Mouse (Mus musculus) adrenal gland, postnatal 14 days (tissue): ENCODE results near the gene Cdk6. TPM values are rescaled to one million over a fixed set of nuclear protein-coding genes. Genes with fewer than 3 reads are reported as not detected.
"Not testable (repeated sequence)": the region's sequence is repeated elsewhere in the genome, so short reads cannot be mapped to it uniquely, and the experiment has no call there.

ENCODE experiments used
- DNase-seq: peaks from one replicate; pipeline ENCODE4 v3.0.0; 2021; ENCODE audit warnings: mixed read lengths
- total RNA-seq: library from RNA; stranded (reverse); gene quantifications from 2 replicates; pipeline ENCODE4 v1.2.3, GENCODE M21; 2021

Cdk6 gene
- total RNA-seq, 1 experiment from 2014 or later = 23.4 TPM

- DNase-seq = not testable (repeated sequence)
Observed at GRCm38 (mm10) chr5:3434105-3434504, 92.8 kb downstream of the Cdk6 start.

GRCm38 (mm10) chr5:3438453-3439003, 97.2 kb downstream of the Cdk6 start:
- not testable (repeated sequence) for DNase-seq

- DNase-seq = not testable (repeated sequence)
Observed at GRCm38 (mm10) chr5:3439386-3439785, 98.1 kb downstream of the Cdk6 start.

- DNase-seq = not testable (repeated sequence)
Observed at GRCm38 (mm10) chr5:3442524-3442923, 101.2 kb downstream of the Cdk6 start.

- DNase-seq = not testable (repeated sequence)
Observed at GRCm38 (mm10) chr5:3451233-3451632, 109.9 kb downstream of the Cdk6 start.

- peak; percentile 46 for DNase-seq
Observed at GRCm38 (mm10) chr5:3453946-3454345, 112.7 kb downstream of the Cdk6 start.

- DNase-seq = no peak
Observed at GRCm38 (mm10) chr5:3460907-3461306, 119.6 kb downstream of the Cdk6 start.

- DNase-seq = no peak
Observed at GRCm38 (mm10) chr5:3461401-3461800, 120.1 kb downstream of the Cdk6 start.

- no peak for DNase-seq
Observed at GRCm38 (mm10) chr5:3462897-3463757, 121.8 kb downstream of the Cdk6 start.

GRCm38 (mm10) chr5:3463758-3464157, 122.5 kb downstream of the Cdk6 start:
- DNase-seq = no peak

GRCm38 (mm10) chr5:3466069-3466877, 125.0 kb downstream of the Cdk6 start:
- peak; percentile 27 for DNase-seq

GRCm38 (mm10) chr5:3470866-3471265, 129.6 kb downstream of the Cdk6 start:
- DNase-seq = no peak

GRCm38 (mm10) chr5:3472311-3473156, 131.2 kb downstream of the Cdk6 start:
- peak; percentile 21 for DNase-seq

GRCm38 (mm10) chr5:3477711-3478110, 136.4 kb downstream of the Cdk6 start:
- no peak for DNase-seq

- no peak for DNase-seq
Observed at GRCm38 (mm10) chr5:3478216-3478615, 136.9 kb downstream of the Cdk6 start.

GRCm38 (mm10) chr5:3479016-3479795, 137.9 kb downstream of the Cdk6 start:
- DNase-seq = no peak

- no peak for DNase-seq
Observed at GRCm38 (mm10) chr5:3480637-3481395, 139.5 kb downstream of the Cdk6 start.

GRCm38 (mm10) chr5:3482474-3482873, 141.2 kb downstream of the Cdk6 start:
- DNase-seq = no peak

GRCm38 (mm10) chr5:3483054-3483722, 141.9 kb downstream of the Cdk6 start:
- DNase-seq = no peak
